Mouse (Mus musculus) hindbrain, embryonic 11.5 days (tissue): ENCODE results near the gene Rab11fip2. TPM values are rescaled to one million over a fixed set of nuclear protein-coding genes. Genes with fewer than 3 reads are reported as not detected.

Experiments used
- ATAC-seq: fragments of 200-750 bp; cut with Nextera tagmentation; 2 replicates; pipeline ENCODE4 v1.8.0; 2017; ENCODE audit warnings: mild to moderate bottlenecking, moderate TSS enrichment, moderate library complexity; ENCODE audit not compliant: low FRiP score
- DNase-seq: peaks from one replicate; pipeline ENCODE4 v3.0.0-alpha.2; 2015; ENCODE audit warnings: low spot score
- H3K27ac ChIP-seq: fragments of 300-500 bp; sonication (generic); 2 replicates; pipeline ENCODE4 v1.5.1; 2014; ENCODE audit warnings: mild to moderate bottlenecking, low read depth, low read length
- H3K27me3 ChIP-seq: fragments of 300-500 bp; sonication (generic); 2 replicates; pipeline ENCODE4 v1.6.1; 2014; ENCODE audit warnings: mild to moderate bottlenecking, low read length, moderate library complexity, mixed read lengths; ENCODE audit not compliant: control insufficient read depth, insufficient read depth
- H3K36me3 ChIP-seq: fragments of 300-500 bp; sonication (generic); 2 replicates; pipeline ENCODE4 v1.6.1; 2014; ENCODE audit warnings: mild to moderate bottlenecking, low read length, moderate library complexity, mixed read lengths; ENCODE audit not compliant: control insufficient read depth, insufficient read depth
- H3K4me1 ChIP-seq: fragments of 300-500 bp; sonication (generic); replicated peaks from 2 replicates; pipeline ENCODE4 v1.6.1; 2014; ENCODE audit warnings: low read length, mixed read lengths; ENCODE audit not compliant: control insufficient read depth, insufficient read depth
- H3K4me2 ChIP-seq: fragments of 300-500 bp; sonication (generic); replicated peaks from 2 replicates; pipeline ENCODE4 v1.6.1; 2014; ENCODE audit warnings: mild to moderate bottlenecking, low read depth, low read length
- H3K4me3 ChIP-seq: fragments of 300-500 bp; sonication (generic); 2 replicates; pipeline ENCODE4 v1.5.1; 2014; ENCODE audit warnings: low read depth, low read length
- H3K9ac ChIP-seq: fragments of 300-500 bp; sonication (generic); 2 replicates; pipeline ENCODE4 v1.6.1; 2014; ENCODE audit warnings: low read depth, low read length
- H3K9me3 ChIP-seq: fragments of 300-500 bp; sonication (generic); 2 replicates; pipeline ENCODE4 v1.6.1; 2016; ENCODE audit warnings: low read length; ENCODE audit not compliant: control insufficient read depth
- WGBS: fragments of 180-500 bp; shearing (Covaris S2); extraction: QIAGEN DNeasy Blood & Tissue Kit; methylation state at CpG from one replicate; pipeline ENCODE4 v1.1.7; 2014; 5-methylcytosine and 5-hydroxymethylcytosine counted together
- polyA plus RNA-seq: library from polyadenylated mRNA; unstranded; fragments of >200 nt; fragmentation: Nextera tagmentation; extraction: Ambion mirVana; gene quantifications from 2 replicates; pipeline ENCODE4 v1.2.1, GENCODE M21; 2014

The Rab11fip2 gene
- polyA plus RNA-seq: 3.9 and 8.6 TPM in 2 replicates

DNA sequence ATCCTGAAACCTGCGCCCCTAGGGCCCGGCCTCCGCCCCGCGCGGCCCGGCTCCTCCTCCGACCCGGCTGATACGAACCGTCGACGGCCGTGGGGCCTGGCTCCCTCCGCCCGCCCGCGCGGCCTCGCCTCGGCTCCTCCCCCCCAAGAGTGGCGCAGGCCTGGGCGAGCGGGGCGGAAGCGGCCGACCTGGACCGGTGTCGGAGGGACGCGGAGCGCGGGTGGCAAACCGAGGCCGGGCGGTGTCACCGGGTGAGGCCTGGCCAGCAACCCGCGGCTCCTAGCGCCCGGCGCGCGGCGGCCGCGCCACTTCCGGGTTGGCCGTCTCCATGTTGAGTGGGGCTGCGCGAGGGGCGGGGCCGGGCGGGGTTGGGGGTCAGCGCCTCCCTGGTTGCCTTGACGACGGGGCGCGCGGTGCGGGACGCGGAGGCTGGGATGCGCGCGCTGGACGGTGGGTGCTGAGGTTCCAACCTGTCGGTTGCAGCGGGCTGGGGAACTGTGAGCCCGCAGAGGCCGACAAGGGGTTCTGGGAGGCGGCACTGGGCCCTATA is at the start of gene Rab11fip2:
Gene Rab11fip2, minus strand, starts transcription at position 333 of the 550 bp plus-strand sequence.
- peak; percentile 99 for ATAC-seq
- Histone ChIP-seq H3K4me1 (no peaks in the 10 kb centered on the region), H3K4me2 (peak within 1 kb of the TSS; percentile 47), H3K27ac (peak within 1 kb of the TSS; percentile 89), H3K27me3 (no peaks in the 10 kb centered on the region), H3K4me3 (peak within 1 kb of the TSS; percentile 83), H3K9me3 (no peaks in the 10 kb centered on the region), H3K36me3 (no peaks in the 10 kb centered on the region), H3K9ac (peak within 1 kb of the TSS; percentile 94)
- peak; percentile 93 for DNase-seq
- 1% methylated on average over 24 of the region's 72 CpGs for WGBS

DNA sequence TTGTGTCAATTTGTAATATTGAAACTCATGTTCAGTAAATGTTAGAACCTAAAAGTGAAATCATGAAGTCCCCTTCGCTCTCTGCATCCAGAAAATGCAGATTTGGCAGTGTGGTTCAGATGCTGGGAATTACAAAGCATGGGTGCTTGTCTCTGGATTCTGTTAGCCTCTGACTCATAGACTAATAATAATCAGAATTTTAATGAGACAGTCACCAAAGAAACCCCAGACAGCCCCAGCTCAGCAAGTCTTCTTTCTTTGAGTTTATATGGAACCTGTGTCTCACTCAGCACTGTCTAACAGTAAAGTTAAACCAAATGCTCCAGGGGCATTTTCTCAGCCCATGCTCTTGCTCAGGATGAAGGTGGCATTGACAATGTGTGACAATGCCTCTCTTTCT is 38.1 kb upstream of the Rab11fip2 start:
- no peak overlapping the region for H3K4me2 ChIP-seq
- ATAC-seq (no peak), DNase-seq (no peak)
- H3K4me3 ChIP-seq: no peak overlapping the region
- no peak overlapping the region for H3K27ac ChIP-seq
- H3K27me3 ChIP-seq: no peaks in the 10 kb centered on the region
- no peaks in the 10 kb centered on the region for H3K4me1 ChIP-seq
- WGBS: 92% methylated on average over 1 of the region's 1 CpGs
- no peaks in the 10 kb centered on the region for H3K36me3 ChIP-seq
- no peak overlapping the region for H3K9ac ChIP-seq
- H3K9me3 ChIP-seq: no peaks in the 10 kb centered on the region

DNA sequence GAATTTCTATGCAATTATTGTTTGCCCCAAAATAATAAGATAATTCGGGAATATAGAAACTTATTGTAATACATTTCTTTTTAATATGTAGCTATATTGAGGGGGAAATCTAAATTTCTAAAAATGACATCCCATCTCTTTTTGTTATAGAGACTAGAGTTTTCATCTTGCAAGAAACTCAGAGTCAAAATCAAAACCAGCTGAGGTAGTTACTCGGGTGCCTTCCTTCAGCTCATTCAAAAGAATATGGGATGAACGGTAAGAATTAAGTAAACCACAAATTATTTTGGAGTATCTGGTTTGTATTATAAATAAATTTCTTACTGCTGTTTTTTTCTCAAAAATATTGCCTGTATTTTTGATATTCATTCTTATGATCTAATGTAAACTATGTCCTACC is 11.5 kb upstream of the Rab11fip2 start:
- no peak for DNase-seq
- 75% methylated on average over 3 of the region's 3 CpGs for WGBS
- Histone ChIP-seq H3K4me1 (no peaks in the 10 kb centered on the region), H3K4me2 (no peak overlapping the region), H3K36me3 (no peaks in the 10 kb centered on the region), H3K9ac (no peak overlapping the region), H3K4me3 (no peak overlapping the region), H3K9me3 (no peaks in the 10 kb centered on the region), H3K27me3 (no peaks in the 10 kb centered on the region), H3K27ac (no peak overlapping the region)
- ATAC-seq: no peak

DNA sequence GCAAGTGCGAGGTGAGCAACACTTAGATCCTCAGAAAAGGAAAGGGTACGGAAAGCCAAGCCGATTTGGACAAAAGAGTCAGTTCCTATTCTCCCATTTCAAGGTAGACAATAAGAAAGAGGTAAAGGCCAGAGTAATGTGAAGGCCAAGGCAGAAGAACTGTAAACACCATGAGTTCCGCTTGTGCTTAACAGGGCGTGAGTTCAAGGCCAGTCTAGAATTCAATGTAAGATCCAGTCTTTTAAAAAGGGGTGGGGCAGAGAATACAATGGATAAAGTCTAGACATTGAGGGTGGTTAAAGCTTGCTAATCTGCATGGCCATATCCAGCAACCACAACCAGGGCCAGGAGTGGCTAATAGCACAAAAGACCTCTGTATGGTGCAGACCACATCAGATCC is 6.3 kb upstream of the Rab11fip2 start:
- no peak for DNase-seq
- no peak for ATAC-seq
- H3K4me3 ChIP-seq: no peak overlapping the region
- no peaks in the 10 kb centered on the region for H3K9me3 ChIP-seq
- WGBS: 90% methylated on average over 5 of the region's 5 CpGs
- H3K36me3 ChIP-seq: no peaks in the 10 kb centered on the region
- no peaks in the 10 kb centered on the region for H3K27me3 ChIP-seq
- no peak overlapping the region for H3K4me2 ChIP-seq
- H3K27ac ChIP-seq: no peak overlapping the region
- H3K4me1 ChIP-seq: no peaks in the 10 kb centered on the region
- no peak overlapping the region for H3K9ac ChIP-seq

DNA sequence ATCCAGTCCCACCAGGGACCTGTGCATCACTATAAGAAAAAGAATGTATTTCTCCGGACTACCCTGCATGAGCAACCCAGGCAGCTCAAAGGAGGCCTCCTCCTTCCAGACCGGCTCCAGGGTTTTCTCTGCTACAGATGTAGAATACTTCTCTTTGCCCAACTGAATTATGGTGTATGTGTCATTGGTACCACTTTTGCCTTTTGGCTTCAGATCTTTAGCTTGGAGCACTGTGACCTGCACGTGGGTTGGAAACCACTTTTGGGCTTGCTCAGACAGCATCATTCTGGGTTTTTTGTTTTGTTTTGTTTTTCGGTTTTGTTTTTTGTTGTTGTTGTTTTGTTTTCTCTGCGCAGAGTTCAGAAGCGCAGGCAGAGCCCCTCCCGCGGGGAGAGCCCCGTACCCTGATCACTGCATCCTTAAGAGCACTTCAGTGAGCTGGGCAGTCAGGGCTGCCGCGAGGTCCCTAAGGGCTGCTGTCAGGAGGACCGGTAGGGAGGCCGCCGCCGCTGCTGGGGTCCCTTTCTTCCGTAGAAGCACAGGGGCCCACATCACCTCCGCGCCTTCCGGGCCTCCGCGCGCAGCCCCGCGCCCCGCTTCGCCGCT is 635 bp downstream of the Rab11fip2 start:
- H3K4me2 ChIP-seq: peak overlapping the region; percentile 47
- no peaks in the 10 kb centered on the region for H3K9me3 ChIP-seq
- no peaks in the 10 kb centered on the region for H3K4me1 ChIP-seq
- WGBS: 2% methylated on average over 26 of the region's 27 CpGs
- peak overlapping the region; percentile 83 for H3K4me3 ChIP-seq
- peak overlapping the region; percentile 89 for H3K27ac ChIP-seq
- ATAC-seq (peak; percentile 88), DNase-seq (peak; percentile 52)
- H3K27me3 ChIP-seq: no peaks in the 10 kb centered on the region
- H3K36me3 ChIP-seq: no peaks in the 10 kb centered on the region
- H3K9ac ChIP-seq: peak overlapping the region; percentile 94

DNA sequence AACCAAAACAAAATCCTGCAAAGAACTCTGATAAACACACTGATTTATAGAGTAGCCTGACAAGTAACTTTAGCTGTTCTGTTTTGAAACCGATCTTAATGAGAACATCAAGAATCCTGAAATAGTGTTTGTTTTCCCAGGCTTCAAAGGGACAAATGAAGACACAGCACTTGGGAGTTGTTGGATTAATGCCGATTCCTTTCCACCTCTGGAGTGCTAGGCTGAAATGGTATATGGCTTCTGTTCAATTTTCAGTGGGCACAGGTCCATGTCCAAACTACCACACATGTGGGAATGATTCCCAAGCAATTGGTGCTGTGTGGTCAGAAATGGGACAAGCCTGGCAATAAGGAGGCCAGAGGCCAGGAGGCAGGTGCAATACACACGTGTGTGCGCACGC is 3.7 kb downstream of the Rab11fip2 start:
- DNase-seq (no peak), ATAC-seq (no peak)

DNA sequence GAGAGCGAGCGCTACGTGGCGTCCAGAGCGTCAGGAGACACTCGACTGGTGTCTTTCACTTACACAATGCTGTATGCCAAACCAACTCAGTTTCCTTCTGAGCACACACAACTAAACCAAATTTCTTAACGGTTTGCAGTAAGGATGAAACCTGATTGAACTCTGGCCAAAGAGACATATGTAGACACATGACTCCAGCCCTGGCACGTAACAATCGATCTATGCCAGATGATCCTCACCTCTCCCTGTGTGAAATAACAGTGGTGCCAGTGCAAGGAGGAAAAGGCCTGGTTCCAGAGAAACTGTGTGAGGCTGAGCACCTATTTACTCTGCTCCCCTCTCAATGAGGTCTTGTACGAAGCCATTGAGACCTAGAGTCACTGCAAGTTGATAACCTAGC is 11.4 kb downstream of the Rab11fip2 start:
- DNase-seq (no peak), ATAC-seq (no peak)
- WGBS: 88% methylated on average over 10 of the region's 10 CpGs

More for the DNA sequence above, 3.7 kb downstream of the Rab11fip2 start:
- H3K36me3 ChIP-seq: no peaks in the 10 kb centered on the region
- no peaks in the 10 kb centered on the region for H3K27me3 ChIP-seq
- no peak overlapping the region for H3K4me3 ChIP-seq
- H3K9me3 ChIP-seq: no peaks in the 10 kb centered on the region
- H3K27ac ChIP-seq: no peak overlapping the region
- H3K4me1 ChIP-seq: no peaks in the 10 kb centered on the region
- H3K4me2 ChIP-seq: no peak overlapping the region
- no peak overlapping the region for H3K9ac ChIP-seq
- 85% methylated on average over 5 of the region's 5 CpGs for WGBS

DNA sequence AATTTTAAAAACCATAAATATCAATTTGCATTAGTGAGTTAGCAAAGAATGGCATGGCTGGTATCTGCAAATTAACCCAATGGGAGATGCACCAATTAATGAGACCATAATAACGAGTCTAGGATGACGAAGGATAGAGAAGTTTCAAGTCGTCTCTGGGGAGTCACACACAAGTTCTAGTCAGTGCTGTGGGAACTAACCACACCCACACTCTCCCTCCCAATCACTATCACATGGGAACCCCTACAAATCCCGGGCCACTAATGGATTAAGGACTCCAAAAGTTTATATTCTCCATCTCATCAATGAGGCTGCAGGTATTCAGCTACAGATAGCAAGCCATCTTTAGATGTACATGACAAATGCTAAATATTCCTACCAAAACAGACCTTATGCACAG is 14.8 kb downstream of the Rab11fip2 start:
- Histone ChIP-seq H3K36me3 (no peaks in the 10 kb centered on the region), H3K4me2 (no peak overlapping the region), H3K9ac (no peak overlapping the region), H3K4me3 (no peak overlapping the region), H3K9me3 (no peaks in the 10 kb centered on the region), H3K27ac (no peak overlapping the region), H3K27me3 (no peaks in the 10 kb centered on the region), H3K4me1 (no peaks in the 10 kb centered on the region)
- DNase-seq (no peak), ATAC-seq (no peak)
- 86% methylated on average over 4 of the region's 4 CpGs for WGBS

More for the DNA sequence above, 11.4 kb downstream of the Rab11fip2 start:
- H3K4me3 ChIP-seq: no peak overlapping the region
- no peaks in the 10 kb centered on the region for H3K9me3 ChIP-seq
- no peak overlapping the region for H3K9ac ChIP-seq
- H3K36me3 ChIP-seq: no peaks in the 10 kb centered on the region
- H3K4me1 ChIP-seq: no peaks in the 10 kb centered on the region
- no peaks in the 10 kb centered on the region for H3K27me3 ChIP-seq
- no peak overlapping the region for H3K4me2 ChIP-seq
- no peak overlapping the region for H3K27ac ChIP-seq

DNA sequence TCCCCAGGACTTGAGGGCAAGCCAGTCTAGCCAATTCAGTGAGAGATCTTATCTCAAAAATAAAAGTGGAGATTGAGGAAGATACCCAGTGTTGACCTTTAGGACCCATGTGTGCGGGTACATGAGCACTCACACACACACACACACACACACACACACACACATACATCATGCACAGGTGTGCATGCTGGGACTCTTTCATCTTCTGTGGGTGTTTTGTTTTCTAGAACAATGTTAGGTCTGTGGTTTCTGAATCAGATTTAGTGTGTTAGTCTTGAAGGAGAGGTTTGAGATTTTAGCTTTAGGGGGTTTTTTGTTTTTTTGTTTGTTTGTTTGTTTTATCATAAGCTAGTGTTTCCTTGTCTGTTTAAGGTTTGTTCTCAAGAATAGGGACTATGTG is 17.3 kb downstream of the Rab11fip2 start:
- Histone ChIP-seq H3K9me3 (no peaks in the 10 kb centered on the region), H3K4me3 (no peak overlapping the region), H3K27me3 (no peaks in the 10 kb centered on the region), H3K27ac (no peak overlapping the region), H3K4me2 (no peak overlapping the region), H3K36me3 (no peaks in the 10 kb centered on the region), H3K9ac (no peak overlapping the region), H3K4me1 (no peaks in the 10 kb centered on the region)
- DNase-seq (no peak), ATAC-seq (no peak)
- WGBS: 94% methylated on average over 1 of the region's 1 CpGs
